Mouse (Mus musculus) testis, adult 2 months (tissue): ENCODE measurements at regions not wholly inside any gene's neighbourhood (a gene's known extent, or its start where the extent isn't known, plus 50 kb on each side); places are given as distances from the start of the nearest gene placed in this dataset.

Experiments used
- H3K27ac ChIP-seq: fragments of 200-500 bp; 2 replicates; pipeline ENCODE4 v1.5.1; 2012; ENCODE audit warnings: low read depth, low read length; ENCODE audit not compliant: control insufficient read depth, insufficient read depth
- H3K27me3 ChIP-seq: fragments of 200-500 bp; 2 replicates; pipeline ENCODE4 v1.6.1; 2012; ENCODE audit warnings: mild to moderate bottlenecking, low read length, moderate library complexity; ENCODE audit not compliant: control insufficient read depth, insufficient read depth
- H3K36me3 ChIP-seq: fragments of 200-500 bp; 2 replicates; pipeline ENCODE4 v1.6.1; 2012; ENCODE audit warnings: mild to moderate bottlenecking, low read length; ENCODE audit not compliant: control insufficient read depth, insufficient read depth
- H3K4me1 ChIP-seq: fragments of 200-500 bp; 2 replicates; pipeline ENCODE4 v1.6.1; 2012; ENCODE audit warnings: low read length; ENCODE audit not compliant: control insufficient read depth, insufficient read depth
- H3K4me3 ChIP-seq: fragments of 200-500 bp; 2 replicates; pipeline ENCODE4 v1.5.1; 2012; ENCODE audit warnings: low read depth, mild to moderate bottlenecking, low read length, moderate library complexity, mixed read lengths; ENCODE audit not compliant: control insufficient read depth
- CTCF ChIP-seq: fragments of 200-500 bp; IDR thresholded peaks from 2 replicates; pipeline ENCODE4 v1.5.1; 2012; ENCODE audit warnings: low read depth, mild to moderate bottlenecking, inconsistent platforms, low read length, moderate library complexity; ENCODE audit not compliant: control insufficient read depth, insufficient read depth, insufficient replicate concordance
- POLR2A ChIP-seq: fragments of 200-500 bp; IDR thresholded peaks from 2 replicates; pipeline ENCODE4 v1.6.1; 2012; ENCODE audit warnings: low read depth, mild to moderate bottlenecking, inconsistent platforms, low read length, moderate library complexity; ENCODE audit not compliant: control insufficient read depth

GRCm38 (mm10) chr5:90164434-90164833 is 59.4 kb downstream of the Cox18 start:
- no peak overlapping the region for H3K27ac ChIP-seq
- H3K36me3 ChIP-seq = no peaks in the 10 kb centered on the region
- no peak overlapping the region for H3K4me3 ChIP-seq
- H3K27me3 ChIP-seq = no peaks in the 10 kb centered on the region
- TF ChIP-seq CTCF = no peak
- TF ChIP-seq POLR2A = no peak
- H3K4me1 ChIP-seq = peaks cover 7% of the 10 kb centered on the region

- H3K4me1 ChIP-seq = peaks cover 9% of the 10 kb centered on the region
- H3K36me3 ChIP-seq = no peaks in the 10 kb centered on the region
- TF ChIP-seq CTCF (no peak), POLR2A (no peak)
- H3K27ac ChIP-seq = no peak overlapping the region
- no peak overlapping the region for H3K4me3 ChIP-seq
- no peaks in the 10 kb centered on the region for H3K27me3 ChIP-seq
Observed at GRCm38 (mm10) chr5:90163033-90163859, 60.6 kb downstream of the Cox18 start.

- Histone ChIP-seq H3K36me3 (no peaks in the 10 kb centered on the region), H3K4me3 (no peak overlapping the region), H3K27me3 (no peaks in the 10 kb centered on the region), H3K27ac (no peak overlapping the region), H3K4me1 (peaks cover 9% of the 10 kb centered on the region)
- no peak for TF ChIP-seq CTCF
- TF ChIP-seq POLR2A = no peak
Observed at GRCm38 (mm10) chr5:90160281-90160680, 63.5 kb downstream of the Cox18 start.

GRCm38 (mm10) chr5:90156522-90156921 is 67.3 kb downstream of the Cox18 start:
- peaks cover 2% of the 10 kb centered on the region; the same call in 1 of the 2 replicates for H3K4me1 ChIP-seq
- no peak for TF ChIP-seq CTCF
- no peak for TF ChIP-seq POLR2A
- no peaks in the 10 kb centered on the region for H3K27me3 ChIP-seq
- H3K4me3 ChIP-seq = no peak overlapping the region
- no peaks in the 10 kb centered on the region for H3K36me3 ChIP-seq
- no peak overlapping the region for H3K27ac ChIP-seq

GRCm38 (mm10) chr5:90149611-90150532 is 73.9 kb downstream of the Cox18 start:
- H3K27me3 ChIP-seq = no peaks in the 10 kb centered on the region
- H3K4me3 ChIP-seq = no peak overlapping the region
- TF ChIP-seq POLR2A (no peak), CTCF (no peak)
- no peaks in the 10 kb centered on the region for H3K4me1 ChIP-seq
- H3K36me3 ChIP-seq = no peaks in the 10 kb centered on the region
- H3K27ac ChIP-seq = no peak overlapping the region

GRCm38 (mm10) chr5:90135971-90136370 is 87.8 kb downstream of the Cox18 start:
- TF ChIP-seq POLR2A (no peak), CTCF (no peak)
- Histone ChIP-seq H3K4me1 (no peaks in the 10 kb centered on the region), H3K27ac (no peak overlapping the region), H3K4me3 (no peak overlapping the region), H3K27me3 (no peaks in the 10 kb centered on the region), H3K36me3 (no peaks in the 10 kb centered on the region)

- H3K27me3 ChIP-seq = no peaks in the 10 kb centered on the region
- H3K27ac ChIP-seq = no peak overlapping the region
- TF ChIP-seq POLR2A (no peak), CTCF (no peak)
- H3K36me3 ChIP-seq = no peaks in the 10 kb centered on the region
- H3K4me3 ChIP-seq = no peak overlapping the region
- no peaks in the 10 kb centered on the region for H3K4me1 ChIP-seq
Observed at GRCm38 (mm10) chr5:90107036-90107435, 116.8 kb downstream of the Cox18 start.
